Mouse (Mus musculus) hindbrain, embryonic 11.5 days (tissue): Measurements from ENCODE around the gene Lrrc9. TPM values are rescaled to one million over a fixed set of nuclear protein-coding genes. Genes with fewer than 3 reads are reported as not detected.

ENCODE experiments used
- ATAC-seq: fragments of 200-750 bp; cut with Nextera tagmentation; 2 replicates; pipeline ENCODE4 v1.8.0; 2017; ENCODE audit warnings: mild to moderate bottlenecking, moderate TSS enrichment, moderate library complexity; ENCODE audit not compliant: low FRiP score
- DNase-seq: peaks from one replicate; pipeline ENCODE4 v3.0.0-alpha.2; 2015; ENCODE audit warnings: low spot score
- H3K27ac ChIP-seq: fragments of 300-500 bp; sonication (generic); 2 replicates; pipeline ENCODE4 v1.5.1; 2014; ENCODE audit warnings: mild to moderate bottlenecking, low read depth, low read length
- H3K27me3 ChIP-seq: fragments of 300-500 bp; sonication (generic); 2 replicates; pipeline ENCODE4 v1.6.1; 2014; ENCODE audit warnings: mild to moderate bottlenecking, low read length, moderate library complexity, mixed read lengths; ENCODE audit not compliant: control insufficient read depth, insufficient read depth
- H3K36me3 ChIP-seq: fragments of 300-500 bp; sonication (generic); 2 replicates; pipeline ENCODE4 v1.6.1; 2014; ENCODE audit warnings: mild to moderate bottlenecking, low read length, moderate library complexity, mixed read lengths; ENCODE audit not compliant: control insufficient read depth, insufficient read depth
- H3K4me1 ChIP-seq: fragments of 300-500 bp; sonication (generic); replicated peaks from 2 replicates; pipeline ENCODE4 v1.6.1; 2014; ENCODE audit warnings: low read length, mixed read lengths; ENCODE audit not compliant: control insufficient read depth, insufficient read depth
- H3K4me2 ChIP-seq: fragments of 300-500 bp; sonication (generic); replicated peaks from 2 replicates; pipeline ENCODE4 v1.6.1; 2014; ENCODE audit warnings: mild to moderate bottlenecking, low read depth, low read length
- H3K4me3 ChIP-seq: fragments of 300-500 bp; sonication (generic); 2 replicates; pipeline ENCODE4 v1.5.1; 2014; ENCODE audit warnings: low read depth, low read length
- H3K9ac ChIP-seq: fragments of 300-500 bp; sonication (generic); 2 replicates; pipeline ENCODE4 v1.6.1; 2014; ENCODE audit warnings: low read depth, low read length
- H3K9me3 ChIP-seq: fragments of 300-500 bp; sonication (generic); 2 replicates; pipeline ENCODE4 v1.6.1; 2016; ENCODE audit warnings: low read length; ENCODE audit not compliant: control insufficient read depth
- WGBS: fragments of 180-500 bp; shearing (Covaris S2); extraction: QIAGEN DNeasy Blood & Tissue Kit; methylation state at CpG from one replicate; pipeline ENCODE4 v1.1.7; 2014; 5-methylcytosine and 5-hydroxymethylcytosine counted together
- polyA plus RNA-seq: library from polyadenylated mRNA; unstranded; fragments of >200 nt; fragmentation: Nextera tagmentation; extraction: Ambion mirVana; gene quantifications from 2 replicates; pipeline ENCODE4 v1.2.1, GENCODE M21; 2014

The Lrrc9 gene
- 2.4 and 2.9 TPM in 2 replicates for polyA plus RNA-seq

- no peaks in the 10 kb centered on the region for H3K9me3 ChIP-seq
- no peaks in the 10 kb centered on the region for H3K36me3 ChIP-seq
- under 1% methylated on average over 30 of the region's 31 CpGs for WGBS
- DNase-seq (peak; percentile 90), ATAC-seq (peak; percentile 96)
- peak within 1 kb of the TSS; percentile 46 for H3K9ac ChIP-seq
- peak within 1 kb of the TSS; percentile 55 for H3K4me2 ChIP-seq
- no peaks in the 10 kb centered on the region for H3K27me3 ChIP-seq
- peak within 1 kb of the TSS; percentile 38 for H3K4me3 ChIP-seq
- no peaks in the 10 kb centered on the region for H3K4me1 ChIP-seq
- H3K27ac ChIP-seq = peak within 1 kb of the TSS; percentile 51; the same call in 1 of the 2 replicates
These were observed at the start of gene Lrrc9 for GRCm38 (mm10) chr12:72441839-72442576. Gene Lrrc9, plus strand, starts transcription at chr12:72441866.

GRCm38 (mm10) chr12:72393046-72393805, 48.4 kb upstream of the Lrrc9 start:
- H3K27ac ChIP-seq = no peak overlapping the region
- no peaks in the 10 kb centered on the region for H3K9me3 ChIP-seq
- H3K4me1 ChIP-seq = no peaks in the 10 kb centered on the region
- no peak overlapping the region for H3K9ac ChIP-seq
- no peak overlapping the region for H3K4me3 ChIP-seq
- no peaks in the 10 kb centered on the region for H3K27me3 ChIP-seq
- H3K4me2 ChIP-seq = no peak overlapping the region
- H3K36me3 ChIP-seq = no peaks in the 10 kb centered on the region
- ATAC-seq = no peak
- no peak for DNase-seq
- WGBS = 56% methylated on average over 13 of the region's 13 CpGs

- WGBS = 29% methylated on average over 4 of the region's 5 CpGs
- no peak overlapping the region for H3K4me2 ChIP-seq
- DNase-seq (no peak), ATAC-seq (no peak)
- H3K4me1 ChIP-seq = 0 out of 2 replicates have a peak, but pooled peaks cover 10% of the 10 kb centered on the region
- H3K36me3 ChIP-seq = no peaks in the 10 kb centered on the region
- H3K4me3 ChIP-seq = no peak overlapping the region
- peaks cover 3% of the 10 kb centered on the region; the same call in 1 of the 2 replicates for H3K27me3 ChIP-seq
- no peaks in the 10 kb centered on the region for H3K9me3 ChIP-seq
- H3K9ac ChIP-seq = no peak overlapping the region
- H3K27ac ChIP-seq = no peak overlapping the region
These were observed 36.6 kb upstream of the Lrrc9 start for GRCm38 (mm10) chr12:72405031-72405430.

- 8% methylated on average over 11 of the region's 11 CpGs for WGBS
- H3K9me3 ChIP-seq = no peaks in the 10 kb centered on the region
- peaks cover 3% of the 10 kb centered on the region; the same call in 1 of the 2 replicates for H3K27me3 ChIP-seq
- DNase-seq (peak; percentile 48), ATAC-seq (0 out of 2 replicates have a peak, but pooled peaks have one; percentile 15)
- peak overlapping the region; percentile 83 for H3K4me3 ChIP-seq
- H3K27ac ChIP-seq = no peak overlapping the region
- no peaks in the 10 kb centered on the region for H3K36me3 ChIP-seq
- peak overlapping the region; percentile 95 for H3K4me2 ChIP-seq
- H3K9ac ChIP-seq = no peak overlapping the region
- H3K4me1 ChIP-seq = 0 out of 2 replicates have a peak, but pooled peaks cover 10% of the 10 kb centered on the region
These were observed 34.5 kb upstream of the Lrrc9 start for GRCm38 (mm10) chr12:72407146-72407545.

GRCm38 (mm10) chr12:72407721-72408110, 34.0 kb upstream of the Lrrc9 start:
- peak overlapping the region; percentile 95 for H3K4me2 ChIP-seq
- DNase-seq (peak; percentile 62), ATAC-seq (peak; percentile 37; the same call in 1 of the 2 replicates)
- 0% methylated on average over 17 of the region's 17 CpGs for WGBS
- peak overlapping the region; percentile 73 for H3K9ac ChIP-seq
- peaks cover 3% of the 10 kb centered on the region; the same call in 1 of the 2 replicates for H3K27me3 ChIP-seq
- peak overlapping the region; percentile 20; the same call in 1 of the 2 replicates for H3K27ac ChIP-seq
- H3K36me3 ChIP-seq = no peaks in the 10 kb centered on the region
- H3K4me1 ChIP-seq = 0 out of 2 replicates have a peak, but pooled peaks cover 10% of the 10 kb centered on the region
- no peaks in the 10 kb centered on the region for H3K9me3 ChIP-seq
- peak overlapping the region; percentile 83 for H3K4me3 ChIP-seq

GRCm38 (mm10) chr12:72408111-72408891, 33.4 kb upstream of the Lrrc9 start:
- peak overlapping the region; percentile 83 for H3K4me3 ChIP-seq
- H3K4me2 ChIP-seq = peak overlapping the region; percentile 95
- WGBS = under 1% methylated on average over 50 of the region's 63 CpGs
- no peaks in the 10 kb centered on the region for H3K36me3 ChIP-seq
- peak; percentile 73 for DNase-seq
- no peaks in the 10 kb centered on the region for H3K9me3 ChIP-seq
- ATAC-seq = peak; percentile 89
- peaks cover 3% of the 10 kb centered on the region; the same call in 1 of the 2 replicates for H3K27me3 ChIP-seq
- H3K4me1 ChIP-seq = 0 out of 2 replicates have a peak, but pooled peaks cover 10% of the 10 kb centered on the region
- peak overlapping the region; percentile 73 for H3K9ac ChIP-seq
- H3K27ac ChIP-seq = peak overlapping the region; percentile 60; the same call in 1 of the 2 replicates

GRCm38 (mm10) chr12:72408954-72409353, 32.7 kb upstream of the Lrrc9 start, which contains the start of gene Rtn1:
Gene Rtn1, minus strand, starts transcription at chr12:72409054.
- H3K9me3 ChIP-seq = no peaks in the 10 kb centered on the region
- 36% methylated on average over 6 of the region's 6 CpGs for WGBS
- peak within 1 kb of the TSS; percentile 83 for H3K4me3 ChIP-seq
- H3K36me3 ChIP-seq = no peaks in the 10 kb centered on the region
- ATAC-seq (no peak), DNase-seq (no peak)
- H3K4me1 ChIP-seq = 0 out of 2 replicates have a peak, but pooled peaks cover 10% of the 10 kb centered on the region
- peak within 1 kb of the TSS; percentile 60; the same call in 1 of the 2 replicates for H3K27ac ChIP-seq
- H3K27me3 ChIP-seq = peaks cover 3% of the 10 kb centered on the region; the same call in 1 of the 2 replicates
- peak within 1 kb of the TSS; percentile 95 for H3K4me2 ChIP-seq
- peak within 1 kb of the TSS; percentile 73 for H3K9ac ChIP-seq

GRCm38 (mm10) chr12:72417762-72418161, 23.9 kb upstream of the Lrrc9 start:
- DNase-seq = peak; percentile 55
- no peaks in the 10 kb centered on the region for H3K4me1 ChIP-seq
- no peak overlapping the region for H3K9ac ChIP-seq
- H3K27ac ChIP-seq = no peak overlapping the region
- no peak overlapping the region for H3K4me3 ChIP-seq
- H3K36me3 ChIP-seq = no peaks in the 10 kb centered on the region
- no peak for ATAC-seq
- 29% methylated on average over 3 of the region's 3 CpGs for WGBS
- H3K27me3 ChIP-seq = no peaks in the 10 kb centered on the region
- no peaks in the 10 kb centered on the region for H3K9me3 ChIP-seq
- H3K4me2 ChIP-seq = no peak overlapping the region
